In genomic region chr16:21376949-21377604, GRCm38 (mm10) we compare ENCODE assay signal across 12 mouse cellular contexts. TPM values are rescaled to one million over a fixed set of nuclear protein-coding genes. Genes with fewer than 3 reads are reported as not detected.
DNase-seq lines count a peak whose midpoint lies in the region; ATAC-seq and TF ChIP-seq lines count a peak whose summit lies in the region.
"Had no signal": no experiment of that assay in that cellular context is flagged by ENCODE, and none has a peak within 500 bp of the region (broad histone marks: within the 10 kb centered on the region; RNA-seq: fewer than 3 reads in every experiment).

No protein-coding gene starts in this region.

- no peaks in the 10 kb centered on the region for H3K36me3 ChIP-seq in heart, embryonic 14.5 days (ENCODE audit: control insufficient read depth, insufficient read depth, low read length)
- H3K36me3 ChIP-seq in heart, adult 2 months (ENCODE audit: control insufficient read depth, insufficient read depth, low read length), result no peaks in the 10 kb centered on the region
- H3K36me3 ChIP-seq in midbrain, embryonic 11.5 days (ENCODE audit: control insufficient read depth, insufficient read depth, low read length), result no peaks in the 10 kb centered on the region
- H3K36me3 ChIP-seq in midbrain, embryonic 16.5 days (ENCODE audit: control insufficient read depth, insufficient read depth, low read length), result no peaks in the 10 kb centered on the region
- no peaks in the 10 kb centered on the region for H3K36me3 ChIP-seq in hindbrain, embryonic 12.5 days
- H3K36me3 ChIP-seq in stomach, embryonic 16.5 days (ENCODE audit: control insufficient read depth, insufficient read depth, low read length), result no peaks in the 10 kb centered on the region
- H3K36me3 ChIP-seq: neural tube, embryonic 15.5 days had no signal

- H3K4me2 ChIP-seq in heart, embryonic 14.5 days (ENCODE audit: low read length), result no peak overlapping the region
- no peak overlapping the region for H3K4me2 ChIP-seq in midbrain, embryonic 11.5 days
- H3K4me2 ChIP-seq in midbrain, embryonic 16.5 days (ENCODE audit: low read length), result no peak overlapping the region
- no peak overlapping the region for H3K4me2 ChIP-seq in hindbrain, embryonic 12.5 days (replicated peaks)
- H3K4me2 ChIP-seq in stomach, embryonic 16.5 days (ENCODE audit: low read depth, low read length), result no peak overlapping the region
- H3K4me2 ChIP-seq: neural tube, embryonic 15.5 days had no signal

- H3K9ac ChIP-seq in heart, embryonic 14.5 days (ENCODE audit: low read length), result no peak overlapping the region
- H3K9ac ChIP-seq in heart, adult 2 months (ENCODE audit: low read depth, low read length), result no peak overlapping the region
- H3K9ac ChIP-seq in midbrain, embryonic 11.5 days (ENCODE audit: low read length), result no peak overlapping the region
- H3K9ac ChIP-seq in midbrain, embryonic 16.5 days (ENCODE audit: low read depth, low read length), result no peak overlapping the region
- H3K9ac ChIP-seq in hindbrain, embryonic 12.5 days, result no peak overlapping the region
- peak overlapping the region; percentile 31 for H3K9ac ChIP-seq in stomach, embryonic 16.5 days (ENCODE audit: low read length)
- H3K9ac ChIP-seq: neural tube, embryonic 15.5 days had no signal

- H3K4me3 ChIP-seq in heart, embryonic 14.5 days (ENCODE audit: control insufficient read depth in 1 of 2, insufficient read depth in 1 of 2, low read depth in 1 of 2, low read length in 2 of 2), result no peak overlapping the region
- no peak overlapping the region for H3K4me3 ChIP-seq in heart, adult 2 months
- H3K4me3 ChIP-seq in midbrain, embryonic 11.5 days (ENCODE audit: low read depth, low read length), result no peak overlapping the region
- H3K4me3 ChIP-seq in midbrain, embryonic 16.5 days (ENCODE audit: low read depth, low read length), result no peak overlapping the region
- no peak overlapping the region for H3K4me3 ChIP-seq in hindbrain, embryonic 12.5 days
- no peak overlapping the region for H3K4me3 ChIP-seq in stomach, embryonic 16.5 days (replicated peaks; ENCODE audit: low read length)
- H3K4me3 ChIP-seq: neural tube, embryonic 15.5 days had no signal

- 55% methylated on average over 7 of the region's 7 CpGs for WGBS in heart, embryonic 14.5 days
- WGBS in heart, adult 2 months, result 62% methylated on average over 7 of the region's 7 CpGs
- 34% methylated on average over 7 of the region's 7 CpGs for WGBS in midbrain, embryonic 11.5 days
- 40% methylated on average over 7 of the region's 7 CpGs for WGBS in midbrain, embryonic 16.5 days
- WGBS in hindbrain, embryonic 12.5 days, result 37% methylated on average over 7 of the region's 7 CpGs
- WGBS in stomach, embryonic 16.5 days, result 50% methylated on average over 7 of the region's 7 CpGs

- TF ChIP-seq EP300 in heart, adult 2 months (IDR thresholded peaks at IDR 0.05; ENCODE audit: insufficient read depth, low read depth, low read length), result no peak

- ATAC-seq in heart, embryonic 14.5 days (ENCODE audit: insufficient number of reproducible peaks, insufficient read depth, low FRiP score, low read depth), result no peak
- peak; percentile 34; the same call in 1 of the 2 replicates for ATAC-seq in midbrain, embryonic 11.5 days (ENCODE audit: low FRiP score)
- no peak for ATAC-seq in midbrain, embryonic 16.5 days
- no peak for ATAC-seq in hindbrain, embryonic 12.5 days (ENCODE audit: low FRiP score)
- ATAC-seq in stomach, embryonic 16.5 days (ENCODE audit: insufficient read depth, low FRiP score), result peak; percentile 65

- H3K27ac ChIP-seq in heart, embryonic 14.5 days (replicated peaks in 1 of 2; ENCODE audit: control insufficient read depth in 1 of 2, insufficient read depth in 1 of 2, low read depth in 2 of 2, low read length in 2 of 2), result peak overlapping the region; percentile 9 to 41; a peak in 2 of 4 replicates
- no peak overlapping the region for H3K27ac ChIP-seq in heart, adult 2 months
- H3K27ac ChIP-seq in midbrain, embryonic 11.5 days (ENCODE audit: low read depth, low read length), result no peak overlapping the region
- no peak overlapping the region for H3K27ac ChIP-seq in midbrain, embryonic 16.5 days (ENCODE audit: low read length)
- 0 out of 2 replicates have a peak overlapping the region, but pooled peaks have one; percentile 23 for H3K27ac ChIP-seq in hindbrain, embryonic 12.5 days
- H3K27ac ChIP-seq in stomach, embryonic 16.5 days (ENCODE audit: low read length), result peak overlapping the region; percentile 94
- H3K27ac ChIP-seq: neural tube, embryonic 15.5 days had no signal

- intact Hi-C loops in heart, adult 2 months (cut with DNase I), result no loop called here
- intact Hi-C loops in left cerebral cortex, postnatal 4 days (cut with DNase I), result no loop called here

- no peaks in the 10 kb centered on the region for H3K9me3 ChIP-seq in heart, embryonic 14.5 days (ENCODE audit: control insufficient read depth, low read length)
- H3K9me3 ChIP-seq in midbrain, embryonic 11.5 days (ENCODE audit: control insufficient read depth, low read length), result no peaks in the 10 kb centered on the region
- H3K9me3 ChIP-seq in midbrain, embryonic 16.5 days (replicated peaks; ENCODE audit: control insufficient read depth, low read length, poor library complexity, severe bottlenecking), result no peaks in the 10 kb centered on the region
- H3K9me3 ChIP-seq in hindbrain, embryonic 12.5 days (replicated peaks), result no peaks in the 10 kb centered on the region
- H3K9me3 ChIP-seq in stomach, embryonic 16.5 days (replicated peaks; ENCODE audit: control insufficient read depth, low read length), result no peaks in the 10 kb centered on the region
- H3K9me3 ChIP-seq: neural tube, embryonic 15.5 days had no signal

- no peaks in the 10 kb centered on the region for H3K27me3 ChIP-seq in heart, embryonic 14.5 days (ENCODE audit: control insufficient read depth, insufficient read depth, low read length)
- H3K27me3 ChIP-seq in heart, adult 2 months (ENCODE audit: control insufficient read depth, insufficient read depth, low read length), result no peaks in the 10 kb centered on the region
- no peaks in the 10 kb centered on the region for H3K27me3 ChIP-seq in midbrain, embryonic 11.5 days (ENCODE audit: control insufficient read depth, insufficient read depth, low read length)
- no peaks in the 10 kb centered on the region for H3K27me3 ChIP-seq in midbrain, embryonic 16.5 days (ENCODE audit: control insufficient read depth, insufficient read depth, low read depth, low read length)
- H3K27me3 ChIP-seq in hindbrain, embryonic 12.5 days, result no peaks in the 10 kb centered on the region
- H3K27me3 ChIP-seq in stomach, embryonic 16.5 days (ENCODE audit: control insufficient read depth, insufficient read depth, low read length), result no peaks in the 10 kb centered on the region
- H3K27me3 ChIP-seq: CH12.LX; neural tube, embryonic 15.5 days had no signal

- DNase-seq in heart, adult 2 months, result no peak
- no peak for DNase-seq in midbrain, embryonic 11.5 days (ENCODE audit: low spot score, missing footprints)
- DNase-seq in left cerebral cortex, postnatal 4 days, result no peak
- no peak for DNase-seq in layer of hippocampus, postnatal 25 days (ENCODE audit: extremely low spot score in 1 of 2, low spot score in 1 of 2)
- DNase-seq: cerebellum, postnatal 25 days; thymus, postnatal 25 days had no signal

- peaks cover 0 to 15% of the 10 kb centered on the region in 2 experiments; a peak in 2 of 4 replicates for H3K4me1 ChIP-seq in heart, embryonic 14.5 days (ENCODE audit: control insufficient read depth in 2 of 2, insufficient read depth in 2 of 2, low read length in 2 of 2)
- H3K4me1 ChIP-seq in heart, adult 2 months (ENCODE audit: control insufficient read depth, insufficient read depth, low read length), result peaks cover 2% of the 10 kb centered on the region
- peaks cover 10% of the 10 kb centered on the region; the same call in 1 of the 2 replicates for H3K4me1 ChIP-seq in midbrain, embryonic 11.5 days (ENCODE audit: control insufficient read depth, insufficient read depth, low read length)
- no peaks in the 10 kb centered on the region; the same call in 1 of the 2 replicates for H3K4me1 ChIP-seq in midbrain, embryonic 16.5 days (ENCODE audit: control insufficient read depth, insufficient read depth, low read length)
- H3K4me1 ChIP-seq in hindbrain, embryonic 12.5 days, result peaks cover 29% of the 10 kb centered on the region
- peaks cover 21% of the 10 kb centered on the region for H3K4me1 ChIP-seq in stomach, embryonic 16.5 days (ENCODE audit: control insufficient read depth, insufficient read depth, low read length)

- TF ChIP-seq POLR2A in heart, adult 2 months (IDR thresholded peaks at IDR 0.05; ENCODE audit: insufficient read depth, low read depth, low read length), result no peak

- no peaks in the 10 kb centered on the region for H3K79me2 ChIP-seq in heart, adult 2 months (replicated peaks; ENCODE audit: control insufficient read depth, insufficient read depth, low read length)

- no peak for TF ChIP-seq CTCF in heart, adult 2 months (IDR thresholded peaks at IDR 0.05)

RNA-seq across cellular contexts. Expression of gene Vps8, which starts 45.8 kb away (rescaled TPM):
- polyA plus RNA-seq in heart, embryonic 14.5 days (2014; fragmentation: Nextera tagmentation; extraction: Ambion mirVana), result 24.9 and 27.7 TPM in 2 replicates
- total RNA-seq in heart, adult 2 months (2021), result 10 to 100 TPM; 24.1 to 25.5 TPM
- 14.0 and 20.9 TPM in 2 replicates for polyA plus RNA-seq in heart, adult 2 months (2012; rRNA removed)
- 27.1 and 28.4 TPM in 2 replicates for polyA plus RNA-seq in midbrain, embryonic 11.5 days (2014; fragmentation: Nextera tagmentation; extraction: Ambion mirVana)
- polyA plus RNA-seq in midbrain, embryonic 16.5 days (2015; fragmentation: Nextera tagmentation; extraction: Ambion mirVana), result 41.2 and 44.1 TPM in 2 replicates
- polyA plus RNA-seq in hindbrain, embryonic 12.5 days (2016; fragmentation: Nextera tagmentation; extraction: Ambion mirVana), result 28.0 and 33.8 TPM in 2 replicates
- polyA plus RNA-seq in stomach, embryonic 16.5 days (2015; fragmentation: Nextera tagmentation; extraction: Ambion mirVana), result 20.1 and 25.9 TPM in 2 replicates
- total RNA-seq in left cerebral cortex, postnatal 4 days (2021), result 10 to 100 TPM; 58.6 to 70.0 TPM
- 10 to 100 TPM; 48.2 to 53.3 TPM for total RNA-seq in layer of hippocampus, postnatal 25 days (2021)

Comparison
In these comparisons a context has a peak if more than half of its experiments do, and no peak if none do; other contexts are left out.
1. ATAC-seq: peak in midbrain, embryonic 11.5 days (single experiment) and stomach, embryonic 16.5 days (single experiment); none in heart, embryonic 14.5 days (single experiment), midbrain, embryonic 16.5 days (single experiment) and hindbrain, embryonic 12.5 days (single experiment).
2. H3K27ac ChIP-seq: peak in heart, embryonic 14.5 days (2 of 2), hindbrain, embryonic 12.5 days (single experiment) and stomach, embryonic 16.5 days (single experiment); none in heart, adult 2 months (single experiment), midbrain, embryonic 11.5 days (single experiment) and midbrain, embryonic 16.5 days (single experiment).